Mouse (Mus musculus): Measurements from ENCODE around the gene Csmd2. TPM values are rescaled to one million over a fixed set of nuclear protein-coding genes. Genes with fewer than 3 reads are reported as not detected.

The Csmd2 gene
- total RNA-seq, 1 experiment, result 0.80 TPM

DNA sequence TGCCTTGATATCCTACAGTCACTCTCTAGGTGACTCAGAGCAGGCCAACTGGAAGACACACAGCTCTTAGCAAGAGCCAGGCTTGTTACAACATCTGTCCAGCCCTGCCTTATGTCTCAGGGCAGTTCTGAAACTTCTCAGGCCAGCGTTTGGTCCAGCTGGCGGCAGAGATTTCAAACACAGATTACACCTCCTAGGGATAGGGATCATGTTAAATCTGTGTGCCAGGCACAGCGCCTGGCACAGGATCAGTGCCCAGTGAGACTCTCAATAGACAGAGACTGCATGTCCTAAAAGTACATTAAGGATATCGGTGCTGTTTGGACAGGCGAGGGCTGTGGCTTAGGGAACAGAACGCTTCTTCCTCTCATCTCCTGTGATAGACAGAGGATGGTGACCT, 385.5 kb downstream of the Csmd2 start:
- Histone ChIP-seq H3K4me3 (ENCODE audit: insufficient read depth in 1 of 2, low read depth in 1 of 2, low read length in 2 of 2, poor library complexity in 1 of 2, severe bottlenecking in 1 of 2) (no peak overlapping the region), H3K4me1 (ENCODE audit: control insufficient read depth in 2 of 2, insufficient read depth in 2 of 2, low read length in 2 of 2, poor library complexity in 1 of 2) (no peaks in the 10 kb centered on the region), H3K9me3 (ENCODE audit: control insufficient read depth, insufficient read depth, low read depth, low read length) (no peaks in the 10 kb centered on the region), H3K27ac (ENCODE audit: insufficient read depth, low read depth, low read length, poor library complexity, severe bottlenecking) (no peak overlapping the region), H3K36me3 (ENCODE audit: control insufficient read depth, insufficient read depth, low read length, poor library complexity, severe bottlenecking) (no peaks in the 10 kb centered on the region), H3K9ac (ENCODE audit: insufficient read depth, low read depth, low read length, poor library complexity, severe bottlenecking) (no peak overlapping the region)
- no peak for DNase-seq (ENCODE audit: low read depth, low spot score)
- TF ChIP-seq ZC3H11A (IDR thresholded peaks at IDR 0.05; ENCODE audit: borderline replicate concordance, low read depth, low read length), result no peak
- no peak for TF ChIP-seq ZNF384 (IDR thresholded peaks at IDR 0.05; ENCODE audit: low read depth, low read length)
- in situ Hi-C loops (cut with MboI; ENCODE audit: low sequenced_read_pairs in 2 of 2, unreplicated experiment in 2 of 2), result no loop called here

GRCm38 (mm10) chr4:128374051-128374450, 386.4 kb downstream of the Csmd2 start:
- TF ChIP-seq HCFC1 (IDR thresholded peaks at IDR 0.05; ENCODE audit: borderline replicate concordance, insufficient read depth, low read length), result no peak
- TF ChIP-seq ZC3H11A (IDR thresholded peaks at IDR 0.05; ENCODE audit: borderline replicate concordance, low read depth, low read length), result no peak
- no peak for TF ChIP-seq MAFK (IDR thresholded peaks at IDR 0.05; ENCODE audit: insufficient read depth, low read depth, low read length)
- no peak for TF ChIP-seq CHD2 (IDR thresholded peaks at IDR 0.05; ENCODE audit: low read depth, low read length)
- TF ChIP-seq ZNF384 (IDR thresholded peaks at IDR 0.05; ENCODE audit: low read depth, low read length), result no peak
- no peaks in the 10 kb centered on the region for H3K9me3 ChIP-seq (ENCODE audit: control insufficient read depth, insufficient read depth, low read depth, low read length)
- no peak for DNase-seq (ENCODE audit: low read depth, low spot score)
- no peaks in the 10 kb centered on the region for H3K36me3 ChIP-seq (ENCODE audit: control insufficient read depth, insufficient read depth, low read length, poor library complexity, severe bottlenecking)
- in situ Hi-C loops (cut with MboI; ENCODE audit: low sequenced_read_pairs in 2 of 2, unreplicated experiment in 2 of 2), result no loop called here
- H3K4me3 ChIP-seq (ENCODE audit: insufficient read depth in 1 of 2, low read depth in 1 of 2, low read length in 2 of 2, poor library complexity in 1 of 2, severe bottlenecking in 1 of 2), result no peak overlapping the region
- no peaks in the 10 kb centered on the region for H3K4me1 ChIP-seq (ENCODE audit: control insufficient read depth in 2 of 2, insufficient read depth in 2 of 2, low read length in 2 of 2, poor library complexity in 1 of 2)
- no peak overlapping the region for H3K9ac ChIP-seq (ENCODE audit: insufficient read depth, low read depth, low read length, poor library complexity, severe bottlenecking)
- no peak overlapping the region for H3K27ac ChIP-seq (ENCODE audit: insufficient read depth, low read depth, low read length, poor library complexity, severe bottlenecking)

GRCm38 (mm10) chr4:128378946-128379345, 391.3 kb downstream of the Csmd2 start:
- H3K9ac ChIP-seq (ENCODE audit: insufficient read depth, low read depth, low read length, poor library complexity, severe bottlenecking), result no peak overlapping the region
- H3K36me3 ChIP-seq (ENCODE audit: control insufficient read depth, insufficient read depth, low read length, poor library complexity, severe bottlenecking), result no peaks in the 10 kb centered on the region
- DNase-seq (ENCODE audit: low read depth, low spot score), result no peak
- no peaks in the 10 kb centered on the region for H3K9me3 ChIP-seq (ENCODE audit: control insufficient read depth, insufficient read depth, low read depth, low read length)
- no peaks in the 10 kb centered on the region for H3K4me1 ChIP-seq (ENCODE audit: control insufficient read depth in 2 of 2, insufficient read depth in 2 of 2, low read length in 2 of 2, poor library complexity in 1 of 2)
- no peak for TF ChIP-seq MAFK (IDR thresholded peaks at IDR 0.05; ENCODE audit: insufficient read depth, low read depth, low read length)
- no peak for TF ChIP-seq ZC3H11A (IDR thresholded peaks at IDR 0.05; ENCODE audit: borderline replicate concordance, low read depth, low read length)
- TF ChIP-seq CHD2 (IDR thresholded peaks at IDR 0.05; ENCODE audit: low read depth, low read length), result no peak
- TF ChIP-seq ZNF384 (IDR thresholded peaks at IDR 0.05; ENCODE audit: low read depth, low read length), result no peak
- TF ChIP-seq HCFC1 (IDR thresholded peaks at IDR 0.05; ENCODE audit: borderline replicate concordance, insufficient read depth, low read length), result no peak
- in situ Hi-C loops (cut with MboI; ENCODE audit: low sequenced_read_pairs in 2 of 2, unreplicated experiment in 2 of 2), result no loop called here
- no peak overlapping the region for H3K27ac ChIP-seq (ENCODE audit: insufficient read depth, low read depth, low read length, poor library complexity, severe bottlenecking)
- no peak overlapping the region for H3K4me3 ChIP-seq (ENCODE audit: insufficient read depth in 1 of 2, low read depth in 1 of 2, low read length in 2 of 2, poor library complexity in 1 of 2, severe bottlenecking in 1 of 2)

DNA sequence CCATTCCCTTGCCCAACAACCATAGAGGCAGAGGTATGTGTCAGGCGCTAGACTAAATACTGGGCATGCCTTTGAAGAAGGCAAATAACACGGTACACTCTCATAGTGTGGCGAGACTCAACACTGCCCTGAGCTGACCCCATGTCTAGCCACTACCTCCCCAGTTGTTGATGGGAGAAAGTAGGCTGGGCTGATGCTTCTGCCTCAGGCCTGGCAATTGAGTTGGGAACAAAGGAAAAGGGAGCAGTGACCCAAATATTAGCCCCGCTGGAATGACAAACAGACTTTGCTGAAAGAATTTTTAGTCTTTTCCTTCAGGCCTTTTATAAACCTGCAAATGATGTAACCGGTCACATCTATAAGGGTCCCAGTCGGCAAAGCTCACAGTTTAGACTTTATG, 393.7 kb downstream of the Csmd2 start:
- in situ Hi-C loops (cut with MboI; ENCODE audit: low sequenced_read_pairs in 2 of 2, unreplicated experiment in 2 of 2), result no loop called here
- TF ChIP-seq ZC3H11A (IDR thresholded peaks at IDR 0.05; ENCODE audit: borderline replicate concordance, low read depth, low read length) (no peak), CHD2 (IDR thresholded peaks at IDR 0.05; ENCODE audit: low read depth, low read length) (no peak), HCFC1 (IDR thresholded peaks at IDR 0.05; ENCODE audit: borderline replicate concordance, insufficient read depth, low read length) (no peak)

GRCm38 (mm10) chr4:128383800-128384199, 396.1 kb downstream of the Csmd2 start:
- no peak overlapping the region for H3K4me3 ChIP-seq (ENCODE audit: insufficient read depth in 1 of 2, low read depth in 1 of 2, low read length in 2 of 2, poor library complexity in 1 of 2, severe bottlenecking in 1 of 2)
- H3K36me3 ChIP-seq (ENCODE audit: control insufficient read depth, insufficient read depth, low read length, poor library complexity, severe bottlenecking), result no peaks in the 10 kb centered on the region
- no peak for DNase-seq (ENCODE audit: low read depth, low spot score)
- no peaks in the 10 kb centered on the region for H3K4me1 ChIP-seq (ENCODE audit: control insufficient read depth in 2 of 2, insufficient read depth in 2 of 2, low read length in 2 of 2, poor library complexity in 1 of 2)
- in situ Hi-C loops (cut with MboI; ENCODE audit: low sequenced_read_pairs in 2 of 2, unreplicated experiment in 2 of 2), result no loop called here
- no peaks in the 10 kb centered on the region for H3K9me3 ChIP-seq (ENCODE audit: control insufficient read depth, insufficient read depth, low read depth, low read length)
- H3K9ac ChIP-seq (ENCODE audit: insufficient read depth, low read depth, low read length, poor library complexity, severe bottlenecking), result no peak overlapping the region
- TF ChIP-seq CHD2 (IDR thresholded peaks at IDR 0.05; ENCODE audit: low read depth, low read length), result no peak
- TF ChIP-seq ZNF384 (IDR thresholded peaks at IDR 0.05; ENCODE audit: low read depth, low read length), result no peak
- no peak for TF ChIP-seq MAFK (IDR thresholded peaks at IDR 0.05; ENCODE audit: insufficient read depth, low read depth, low read length)
- no peak for TF ChIP-seq HCFC1 (IDR thresholded peaks at IDR 0.05; ENCODE audit: borderline replicate concordance, insufficient read depth, low read length)
- TF ChIP-seq ZC3H11A (IDR thresholded peaks at IDR 0.05; ENCODE audit: borderline replicate concordance, low read depth, low read length), result no peak
- no peak overlapping the region for H3K27ac ChIP-seq (ENCODE audit: insufficient read depth, low read depth, low read length, poor library complexity, severe bottlenecking)

More for the DNA sequence above, 393.7 kb downstream of the Csmd2 start:
- Histone ChIP-seq H3K4me1 (ENCODE audit: control insufficient read depth in 2 of 2, insufficient read depth in 2 of 2, low read length in 2 of 2, poor library complexity in 1 of 2) (no peaks in the 10 kb centered on the region), H3K4me3 (ENCODE audit: insufficient read depth in 1 of 2, low read depth in 1 of 2, low read length in 2 of 2, poor library complexity in 1 of 2, severe bottlenecking in 1 of 2) (no peak overlapping the region), H3K36me3 (ENCODE audit: control insufficient read depth, insufficient read depth, low read length, poor library complexity, severe bottlenecking) (no peaks in the 10 kb centered on the region), H3K9ac (ENCODE audit: insufficient read depth, low read depth, low read length, poor library complexity, severe bottlenecking) (no peak overlapping the region), H3K27ac (ENCODE audit: insufficient read depth, low read depth, low read length, poor library complexity, severe bottlenecking) (no peak overlapping the region), H3K9me3 (ENCODE audit: control insufficient read depth, insufficient read depth, low read depth, low read length) (no peaks in the 10 kb centered on the region)
- no peak for DNase-seq (ENCODE audit: low read depth, low spot score)
